Mouse (Mus musculus): ENCODE measurements around the gene Tas2r117. TPM values are rescaled to one million over a fixed set of nuclear protein-coding genes. Genes with fewer than 3 reads are reported as not detected.

Tas2r117 gene
- total RNA-seq (2022) = not detected

GRCm38 (mm10) chr6:132802518-132802917 is at the start of gene Tas2r117:
Gene Tas2r117 (plus strand): TSS chr6:132802818.
- no peak for DNase-seq

DNA sequence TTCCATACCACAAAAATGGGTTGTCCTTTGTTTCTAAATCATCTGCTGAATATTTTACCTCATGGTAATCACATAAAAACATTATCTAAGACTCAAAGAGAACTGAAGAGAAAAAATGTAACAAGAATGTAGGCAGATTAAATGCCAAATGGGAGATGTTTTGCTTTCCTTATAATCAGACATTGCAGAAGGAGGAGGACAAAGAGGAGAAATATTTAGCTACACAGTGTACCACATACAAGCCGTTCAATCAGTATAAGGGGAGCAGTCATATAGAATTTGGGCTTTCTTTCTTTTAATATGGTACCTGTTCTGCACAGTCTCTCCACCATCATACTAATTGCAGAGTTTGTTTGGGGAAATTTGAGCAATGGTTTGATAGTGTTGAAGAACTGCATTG is 48.2 kb upstream of the Tas2r117 start, which contains the start of gene Tas2r124:
Gene Tas2r124, plus strand, starts transcription at position 301 of the 400 bp plus-strand sequence.
- no peak for DNase-seq

DNA sequence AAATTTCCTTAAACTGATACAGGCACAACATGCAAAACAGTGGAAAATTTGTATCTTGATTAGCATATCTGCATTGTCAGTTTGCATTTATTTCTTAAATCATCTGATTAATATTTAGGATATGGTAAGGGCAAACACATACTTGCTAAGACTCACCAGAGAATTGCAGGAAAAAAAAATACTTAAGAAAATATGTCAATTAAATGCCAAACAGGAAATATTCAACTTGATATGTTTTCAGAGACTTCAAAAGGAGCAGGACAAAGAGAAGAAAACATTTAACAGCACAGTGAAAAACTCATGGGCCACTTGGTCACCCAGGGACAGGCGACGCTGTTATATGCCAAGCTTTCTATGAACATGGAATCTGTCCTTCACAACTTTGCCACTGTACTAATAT is 40.8 kb upstream of the Tas2r117 start, which contains the start of gene Tas2r102:
Gene Tas2r102, plus strand, starts transcription at position 301 of the 400 bp plus-strand sequence.
- no peak for DNase-seq

- DNase-seq = no peak
Observed at GRCm38 (mm10) chr6:132778062-132778461, 24.6 kb upstream of the Tas2r117 start, which contains the start of gene Tas2r136. Gene Tas2r136 (minus strand): TSS chr6:132778162.

DNA sequence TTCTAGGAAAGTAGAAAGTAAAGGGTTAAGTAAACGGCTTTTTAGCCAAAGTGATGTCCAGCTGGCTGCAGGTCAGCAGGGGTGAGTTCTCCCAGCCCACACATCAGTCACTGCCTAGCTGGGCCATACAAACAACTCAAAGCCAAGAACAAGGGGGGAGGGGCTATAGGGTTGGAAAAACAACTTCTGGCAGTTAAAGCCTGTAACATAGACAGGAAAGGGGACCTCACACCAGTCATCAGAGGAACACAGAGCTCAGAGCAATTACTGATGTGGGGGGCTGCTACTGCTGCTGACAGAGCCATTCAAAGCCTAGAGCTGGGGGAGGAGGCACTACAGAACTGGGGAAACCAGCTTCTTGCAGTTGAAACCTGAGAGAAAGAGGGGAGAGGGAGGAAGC is 7.2 kb upstream of the Tas2r117 start:
- no peak for DNase-seq

GRCm38 (mm10) chr6:132846842-132847241 is 44.2 kb downstream of the Tas2r117 start, which contains the start of gene Tas2r123:
Gene Tas2r123 (plus strand): TSS chr6:132847142.
- DNase-seq = no peak

Other genes starting within 250 kb of the Tas2r117 start
- gene Prh1, start 233.0 kb upstream of the Tas2r117 start, total RNA-seq (2022) = not detected
- not detected for gene Prp2, start 206.9 kb upstream of the Tas2r117 start, total RNA-seq (2022)
- gene A630073D07Rik, start 151.3 kb upstream of the Tas2r117 start, total RNA-seq (2022) = not detected
- not detected for gene Tas2r120, start 145.9 kb upstream of the Tas2r117 start, total RNA-seq (2022)
- gene Tas2r121, start 101.8 kb upstream of the Tas2r117 start, total RNA-seq (2022) = not detected
- not detected for gene Tas2r122, start 90.9 kb upstream of the Tas2r117 start, total RNA-seq (2022)
- not detected for gene Tas2r115, start 64.8 kb upstream of the Tas2r117 start, total RNA-seq (2022)
- gene Tas2r124, start 48.1 kb upstream of the Tas2r117 start, total RNA-seq (2022) = not detected
- gene Tas2r102, start 40.7 kb upstream of the Tas2r117 start, total RNA-seq (2022) = not detected
- not detected for gene Tas2r136, start 24.7 kb upstream of the Tas2r117 start, total RNA-seq (2022)
- not detected for gene Tas2r123, start 44.3 kb downstream of the Tas2r117 start, total RNA-seq (2022)
- gene Tas2r116, start 52.6 kb downstream of the Tas2r117 start, total RNA-seq (2022) = not detected
- gene Tas2r110, start 65.2 kb downstream of the Tas2r117 start, total RNA-seq (2022) = not detected
- not detected for gene Tas2r113, start 90.2 kb downstream of the Tas2r117 start, total RNA-seq (2022)
- not detected for gene Tas2r125, start 106.8 kb downstream of the Tas2r117 start, total RNA-seq (2022)
- gene Tas2r129, start 148.3 kb downstream of the Tas2r117 start, total RNA-seq (2022) = not detected
- gene Tas2r131, start 155.1 kb downstream of the Tas2r117 start, total RNA-seq (2022) = not detected
- not detected for gene Tas2r109, start 178.1 kb downstream of the Tas2r117 start, total RNA-seq (2022)
- gene Tas2r103, start 234.3 kb downstream of the Tas2r117 start, total RNA-seq (2022) = not detected